Mouse (Mus musculus): ENCODE data around the gene Mrap2. TPM values are rescaled to one million over a fixed set of nuclear protein-coding genes. Genes with fewer than 3 reads are reported as not detected.

Mrap2 gene
- total RNA-seq, 2 experiments from 2014 or later: not detected

DNA sequence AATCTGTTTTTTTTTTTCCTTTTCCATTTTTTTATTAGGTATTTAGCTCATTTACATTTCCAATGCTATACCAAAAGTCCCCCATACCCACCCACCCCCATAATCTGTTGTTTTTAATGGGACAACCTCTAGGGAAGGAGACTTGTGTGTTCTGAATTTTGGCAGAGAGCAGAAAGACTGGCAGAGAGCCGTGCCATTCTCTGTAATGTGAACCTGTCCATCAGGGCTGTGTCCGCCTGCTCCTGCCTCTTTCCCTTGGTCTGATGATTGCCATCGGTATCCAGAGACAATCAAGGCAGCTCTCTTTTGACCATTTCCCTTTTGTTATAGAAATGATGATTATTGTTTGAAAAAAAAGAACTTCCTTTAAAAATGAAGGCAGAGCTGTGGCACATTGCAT lies 26.8 kb downstream of the Mrap2 start:
- no peak for ATAC-seq (replicated peaks; ENCODE audit: low FRiP score, poor library complexity, severe bottlenecking)

DNA sequence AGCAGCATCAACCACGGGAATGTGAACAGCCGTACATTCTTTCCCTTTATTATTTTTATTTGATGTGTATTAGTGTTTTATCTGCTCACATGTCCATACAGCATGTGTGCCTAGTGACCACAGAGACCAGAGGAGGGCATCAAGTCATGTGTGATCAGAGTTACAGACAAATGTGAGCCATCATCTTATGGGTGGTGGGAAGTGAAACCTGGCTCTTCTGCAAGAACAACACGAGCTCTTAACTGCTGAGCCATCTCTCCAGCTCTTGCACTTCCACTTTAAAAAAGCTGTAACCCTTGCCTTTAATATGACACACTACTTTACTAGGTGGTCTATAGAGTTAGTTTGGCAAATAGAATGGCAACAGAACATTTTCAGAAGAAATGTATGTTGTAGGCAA lies 27.4 kb downstream of the Mrap2 start:
- ATAC-seq (replicated peaks; ENCODE audit: low FRiP score, poor library complexity, severe bottlenecking): no peak

DNA sequence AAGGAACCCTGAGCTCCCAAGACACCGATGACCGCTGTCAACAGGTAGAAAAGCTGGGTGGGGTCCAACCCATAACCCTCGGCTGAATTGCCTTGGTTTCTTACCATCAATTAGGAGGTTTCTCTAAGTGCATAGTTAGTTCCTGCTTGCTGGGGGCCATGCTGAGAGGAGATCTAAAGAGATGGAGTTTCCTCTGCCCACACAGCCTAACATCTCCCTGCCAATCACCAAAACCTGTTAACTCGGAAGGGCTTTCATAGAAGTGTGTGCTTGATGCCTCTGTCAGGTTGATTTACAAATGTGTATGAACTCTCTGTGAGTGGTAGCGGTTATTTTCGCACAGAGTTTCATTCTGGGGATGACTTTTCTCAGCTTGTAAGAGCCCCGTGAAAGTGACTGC lies 34.4 kb downstream of the Mrap2 start:
- no peak for ATAC-seq (replicated peaks; ENCODE audit: low FRiP score, poor library complexity, severe bottlenecking)

DNA sequence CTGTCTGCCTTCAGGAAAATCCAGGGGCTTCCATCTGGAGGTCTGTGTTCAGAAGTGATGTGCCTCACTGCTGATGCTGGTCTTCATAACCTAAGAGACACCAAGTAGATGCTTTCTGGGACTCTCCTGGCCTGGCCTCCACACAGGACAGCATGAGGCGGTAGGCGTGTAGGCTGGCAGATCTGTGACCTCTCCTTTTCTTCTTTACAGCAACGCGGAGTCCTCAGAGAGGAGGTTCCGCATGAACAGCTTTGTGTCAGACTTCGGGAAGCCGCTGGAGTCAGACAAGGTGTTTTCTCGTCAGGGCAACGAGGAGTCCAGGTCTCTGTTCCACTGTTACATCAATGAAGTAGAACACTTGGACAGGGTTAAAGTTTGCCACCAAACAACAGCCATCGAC lies 38.1 kb downstream of the Mrap2 start:
- ATAC-seq (replicated peaks; ENCODE audit: low FRiP score, poor library complexity, severe bottlenecking): no peak

DNA sequence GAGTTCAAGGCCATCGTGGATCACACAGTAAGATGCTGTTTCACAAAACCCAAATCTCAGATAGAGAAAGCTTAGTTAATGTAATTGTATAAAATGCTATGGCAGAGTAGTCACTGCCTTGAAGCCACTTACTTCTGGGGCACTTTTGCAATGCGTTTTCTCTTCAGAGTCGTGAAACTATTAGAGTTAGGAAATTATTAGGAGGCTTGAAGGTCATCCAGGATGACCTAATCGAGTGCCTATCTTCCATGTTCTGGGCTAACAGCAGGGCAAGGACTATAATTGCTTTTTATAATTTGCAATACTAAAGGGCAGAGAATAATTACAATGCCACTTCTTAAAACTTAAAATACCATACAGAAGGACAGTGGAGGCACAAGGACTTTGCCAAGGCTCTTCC lies 43.2 kb downstream of the Mrap2 start:
- no peak for ATAC-seq (replicated peaks; ENCODE audit: low FRiP score, poor library complexity, severe bottlenecking)

DNA sequence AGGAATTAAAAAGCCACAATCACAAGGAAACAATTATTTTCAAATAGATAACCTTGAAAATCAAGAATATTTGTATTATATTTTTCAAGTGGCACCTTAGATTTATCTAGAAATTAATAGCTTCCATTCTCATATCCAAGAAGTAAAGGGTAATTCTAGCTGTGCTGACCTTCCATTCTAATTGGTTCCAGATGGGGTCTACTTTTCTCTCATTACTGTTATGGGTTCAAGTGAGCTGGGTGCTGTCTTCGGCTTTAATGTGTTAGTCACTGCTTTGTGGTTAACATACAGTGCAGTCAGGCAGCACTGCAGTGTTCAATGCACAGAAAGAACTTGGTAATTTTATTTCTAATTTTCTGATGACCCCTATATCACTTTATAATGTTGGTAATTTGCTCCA lies 49.6 kb downstream of the Mrap2 start:
- no peak for ATAC-seq (replicated peaks; ENCODE audit: low FRiP score, poor library complexity, severe bottlenecking)

DNA sequence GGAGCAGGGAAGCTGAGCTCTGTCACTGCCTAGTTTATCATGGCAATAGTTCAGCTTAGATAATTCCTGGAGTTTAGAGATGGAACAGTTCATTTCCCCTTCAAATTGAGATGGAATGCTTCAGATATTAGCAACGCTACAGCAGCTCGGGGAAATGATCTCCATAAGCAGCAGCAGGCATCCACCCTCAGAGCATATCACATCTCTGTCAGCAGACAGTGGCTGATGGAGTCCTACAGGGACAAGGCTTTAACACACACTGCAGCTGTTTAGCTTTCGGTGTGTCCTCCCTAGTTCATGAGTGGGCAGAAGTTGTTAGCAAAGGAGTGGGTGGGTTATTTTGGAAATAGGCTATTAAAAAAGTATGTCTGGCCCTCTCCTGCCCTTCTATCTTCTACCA lies 53.2 kb downstream of the Mrap2 start:
- no peak for ATAC-seq (replicated peaks; ENCODE audit: low FRiP score, poor library complexity, severe bottlenecking)

DNA sequence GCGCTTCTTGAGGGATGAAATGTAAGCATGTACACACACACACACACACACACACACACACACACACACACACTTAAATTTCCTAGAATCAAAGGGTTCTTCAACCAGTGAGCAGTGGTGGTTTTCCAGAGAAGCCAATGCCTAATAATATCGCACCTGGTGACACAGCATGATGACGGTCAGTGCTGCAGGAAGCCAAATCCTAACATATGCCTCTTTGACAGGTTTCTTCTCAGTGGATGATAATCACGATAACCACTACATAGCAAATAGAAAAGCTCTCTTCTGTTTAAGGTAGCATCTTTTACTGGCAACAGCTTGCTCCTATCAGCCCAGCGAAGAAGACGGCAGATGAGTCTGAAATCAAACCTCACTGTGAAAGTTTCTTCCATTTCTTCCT lies 53.9 kb downstream of the Mrap2 start:
- no peak for ATAC-seq (replicated peaks; ENCODE audit: low FRiP score, poor library complexity, severe bottlenecking)

DNA sequence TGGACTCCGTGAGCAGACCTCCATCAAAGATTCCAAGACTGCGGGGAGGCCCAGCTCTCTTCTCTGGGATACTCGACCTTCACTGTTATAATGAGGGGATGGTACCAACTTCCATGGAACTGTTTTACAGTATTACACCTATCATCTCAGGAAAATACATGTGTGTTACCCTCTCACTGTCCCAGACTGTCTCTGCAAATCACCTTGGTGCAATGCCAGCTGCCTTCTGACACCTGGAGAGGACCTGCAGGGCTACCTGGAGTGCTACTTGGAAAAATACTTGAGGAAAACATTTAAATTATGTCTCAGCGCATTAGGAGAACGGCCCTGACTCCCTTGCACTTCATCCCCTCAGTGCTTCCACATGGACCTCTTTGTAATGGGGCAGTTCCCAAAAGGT lies 56.3 kb downstream of the Mrap2 start:
- ATAC-seq (replicated peaks; ENCODE audit: low FRiP score, poor library complexity, severe bottlenecking): no peak

DNA sequence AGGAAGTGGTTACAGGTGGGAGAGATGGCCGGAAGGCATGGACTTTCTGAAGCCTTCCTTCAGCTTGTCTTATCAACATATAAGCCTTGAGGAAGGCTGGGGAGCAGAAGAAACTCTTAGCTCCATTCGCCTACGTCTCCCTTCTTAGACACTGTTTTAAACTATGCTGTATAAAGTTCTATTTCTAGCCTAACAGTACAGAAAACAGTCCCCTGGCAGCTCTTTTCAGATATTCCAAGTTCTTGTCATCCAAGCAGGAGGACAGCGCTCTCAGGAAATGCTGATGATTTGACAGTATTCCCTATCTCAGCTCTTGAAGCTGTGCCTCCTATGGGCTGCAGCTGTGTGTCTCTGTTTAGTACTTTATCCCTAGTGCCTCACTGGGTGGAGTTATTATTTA lies 56.8 kb downstream of the Mrap2 start:
- no peak for ATAC-seq (replicated peaks; ENCODE audit: low FRiP score, poor library complexity, severe bottlenecking)

DNA sequence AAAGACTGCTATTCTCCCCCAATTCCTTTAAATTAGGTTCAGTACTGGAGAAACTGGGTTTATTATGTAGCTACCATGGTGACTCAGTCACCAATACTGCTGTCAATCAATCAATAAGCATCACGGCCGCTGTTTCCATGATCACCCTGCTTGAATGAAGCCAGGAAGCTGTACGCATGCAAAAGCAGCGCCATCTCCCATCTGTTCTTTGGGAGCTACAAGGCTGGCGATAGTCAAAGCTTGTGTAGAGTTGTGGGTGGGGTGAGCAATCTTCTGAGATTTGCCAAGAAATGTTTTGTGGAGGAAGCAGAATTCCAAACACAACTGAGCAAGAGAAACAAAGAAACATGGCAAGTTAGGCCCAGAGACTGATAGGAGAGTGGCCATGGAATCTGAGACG lies 58.3 kb downstream of the Mrap2 start:
- no peak for ATAC-seq (replicated peaks; ENCODE audit: low FRiP score, poor library complexity, severe bottlenecking)

DNA sequence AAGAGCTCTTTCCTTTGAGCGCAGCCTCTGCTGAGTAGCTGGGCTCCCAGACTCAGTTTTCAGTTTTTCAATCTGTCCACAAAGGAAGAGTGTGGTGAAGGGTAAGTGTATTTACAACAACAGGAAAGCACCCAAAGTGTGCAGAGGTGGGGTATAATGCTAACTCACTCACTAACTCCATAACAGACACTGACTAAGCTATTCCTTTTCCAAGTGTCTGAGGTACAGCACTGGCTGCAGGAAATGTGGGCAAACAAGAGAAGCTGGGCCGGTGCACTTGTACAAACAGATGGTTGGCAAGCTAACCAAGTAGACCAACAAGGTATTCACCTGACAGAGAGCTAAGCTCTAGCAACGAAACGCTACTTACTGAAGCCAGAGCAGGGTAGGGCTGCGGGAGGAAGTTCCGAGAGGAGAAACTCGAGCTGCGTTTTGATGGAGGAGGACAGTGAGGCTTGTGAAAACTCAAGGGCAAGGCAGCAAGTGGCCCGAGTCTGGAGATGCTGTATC lies 66.8 kb downstream of the Mrap2 start:
- ATAC-seq (replicated peaks; ENCODE audit: low FRiP score, poor library complexity, severe bottlenecking): no peak

DNA sequence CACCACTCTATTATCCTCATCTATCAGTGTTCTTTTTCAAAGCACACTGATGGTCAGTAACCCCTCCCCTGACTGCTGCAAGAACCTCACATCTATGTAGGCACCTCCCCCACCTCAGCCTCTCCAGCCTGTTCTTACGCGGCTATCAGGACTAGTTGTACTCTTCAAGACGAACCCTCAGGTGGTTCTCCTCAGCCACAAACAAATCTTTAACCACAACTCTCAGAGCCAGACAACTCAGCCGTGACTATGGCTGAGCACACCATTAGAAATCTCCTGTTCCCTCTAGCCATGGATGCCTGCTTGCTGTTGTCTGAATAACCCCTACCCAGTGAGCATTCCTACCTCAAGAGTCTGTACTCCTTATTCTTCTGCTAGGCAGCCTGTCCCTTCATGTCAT lies 69.1 kb downstream of the Mrap2 start:
- ATAC-seq (replicated peaks; ENCODE audit: low FRiP score, poor library complexity, severe bottlenecking): no peak

Other genes with a start within 250 kb of the Mrap2 start
- not detected in 2 replicates for gene Ripply2, start 128.8 kb upstream of the Mrap2 start, total RNA-seq (2015; ENCODE audit: low replicate concordance)
- not detected in 2 replicates for gene Ripply2, start 128.8 kb upstream of the Mrap2 start, total RNA-seq (2017; ENCODE audit: low replicate concordance)
- gene Cyb5r4, start 122.3 kb upstream of the Mrap2 start, total RNA-seq (2015; ENCODE audit: low replicate concordance): 60.5 and 65.4 TPM in 2 replicates
- 29.8 and 41.5 TPM in 2 replicates for gene Cyb5r4, start 122.3 kb upstream of the Mrap2 start, total RNA-seq (2017; ENCODE audit: low replicate concordance)
- 10.5 and 14.1 TPM in 2 replicates for gene Cep162, start 111.2 kb downstream of the Mrap2 start, total RNA-seq (2015; ENCODE audit: low replicate concordance)
- 14.3 and 17.1 TPM in 2 replicates for gene Cep162, start 111.2 kb downstream of the Mrap2 start, total RNA-seq (2017; ENCODE audit: low replicate concordance)